Mouse (Mus musculus) forelimb bud, embryonic 11.5 days (tissue): Measurements from ENCODE around the gene Gm12258.

Experiments used
- DNase-seq: peaks from one replicate; pipeline ENCODE4 v3.0.0-alpha.2; 2012; ENCODE audit warnings: low read depth, low spot score

The Gm12258 gene

DNA sequence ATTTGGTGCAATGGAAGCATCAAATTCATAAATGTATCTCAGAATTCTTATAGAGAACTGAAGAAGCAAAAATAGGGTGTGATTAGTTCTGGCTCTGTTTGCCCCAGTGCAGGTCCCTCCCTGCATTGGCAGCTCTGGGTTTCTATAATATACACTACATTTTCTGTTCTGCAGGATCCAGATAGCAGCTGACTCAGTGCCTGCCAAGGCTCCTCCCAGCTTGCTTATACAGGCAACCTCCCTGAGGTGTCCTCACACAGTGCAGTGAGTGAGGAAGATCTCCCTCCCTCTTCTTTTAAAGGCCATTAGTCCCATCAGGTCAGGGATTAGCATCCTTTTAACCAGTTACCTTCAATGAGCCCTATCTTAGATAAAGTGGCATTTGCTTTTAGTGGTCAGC is 54.1 kb downstream of the Gm12258 start:
- DNase-seq: no peak

DNA sequence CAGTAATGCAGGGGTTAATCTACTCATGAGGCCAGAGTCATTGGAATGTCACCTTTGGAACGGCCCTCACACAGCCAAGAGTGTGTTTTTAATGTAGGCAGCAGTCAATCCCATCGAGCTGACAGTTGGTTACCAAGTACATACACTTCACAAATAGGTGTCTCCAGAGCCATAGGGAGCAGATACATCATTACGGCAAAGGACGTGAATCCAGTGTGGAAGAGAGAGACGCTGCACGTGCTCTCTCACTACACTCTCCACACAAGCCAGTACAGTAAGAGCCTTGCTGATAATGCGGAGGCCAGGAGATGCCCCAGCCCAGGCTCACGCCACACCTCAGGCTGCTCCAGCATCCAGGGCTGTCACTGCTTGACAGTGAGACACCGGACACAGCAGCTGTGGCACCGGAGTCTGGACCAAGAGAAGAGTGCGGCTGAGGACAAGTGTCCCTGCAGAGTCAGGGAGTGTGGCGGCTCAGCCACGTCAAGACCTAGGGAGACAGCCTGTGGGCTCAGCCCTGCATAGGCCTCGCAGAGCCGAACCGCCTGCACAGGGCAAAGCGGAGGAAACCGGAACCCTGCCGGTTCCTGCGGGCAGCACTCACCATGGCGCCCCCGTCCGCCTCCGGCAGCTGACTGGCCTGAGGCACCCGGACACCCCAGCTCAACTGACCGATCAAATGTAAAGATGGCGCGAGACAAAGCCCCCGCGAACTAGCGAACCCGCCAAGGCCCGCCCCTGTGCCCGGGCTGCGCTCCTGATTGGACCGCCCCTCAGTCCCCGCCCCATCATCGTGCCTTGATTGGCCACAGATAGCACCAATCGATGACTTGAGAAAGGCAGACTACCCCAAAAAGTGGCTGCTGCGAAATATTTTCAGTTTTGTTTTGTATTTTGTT is 56.8 kb downstream of the Gm12258 start, which contains the start of gene Zfp39:
Zfp39 (minus strand) TSS at position 715 of the 899 bp plus-strand sequence.
- peak; percentile 91 for DNase-seq

DNA sequence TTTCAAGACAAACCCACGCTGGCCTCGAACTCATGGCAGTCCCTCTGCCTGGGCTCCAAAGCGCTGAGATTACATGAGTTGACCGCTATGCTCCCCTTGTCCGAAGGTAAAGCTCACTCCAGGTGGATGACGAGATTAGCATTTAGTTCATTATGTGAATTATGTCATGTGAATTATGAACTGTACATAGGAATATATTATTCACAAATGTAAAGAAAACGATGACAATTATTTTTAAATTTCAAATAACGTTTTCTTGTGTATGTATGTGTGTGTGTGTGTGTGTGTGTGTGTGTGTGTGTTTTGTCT is 57.4 kb downstream of the Gm12258 start:
- DNase-seq: no peak

DNA sequence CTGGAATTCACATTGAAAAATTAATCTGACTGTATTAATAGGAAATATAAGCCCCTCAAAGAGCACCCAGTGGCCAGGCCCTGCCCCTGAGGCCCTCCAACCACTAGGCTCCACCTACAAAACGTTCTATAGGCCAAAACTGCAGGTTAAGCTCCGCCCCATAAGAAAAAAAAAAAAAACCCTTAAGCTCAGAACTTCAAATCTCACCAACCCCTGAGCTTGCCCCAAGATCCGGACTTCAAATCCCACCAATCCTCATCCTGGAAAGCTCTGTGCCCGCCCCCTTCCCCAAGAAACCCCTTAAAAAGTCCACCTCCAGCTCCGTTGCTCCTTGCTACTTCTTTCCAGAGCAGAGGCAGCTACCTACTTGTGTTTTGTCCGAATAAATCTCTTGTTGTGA is 57.9 kb downstream of the Gm12258 start:
- peak; percentile 21 for DNase-seq
